ENCODE assay signal across 9 mouse cellular contexts in genomic region chr11:118907471-118908401, GRCm38 (mm10). TPM values are rescaled to one million over a fixed set of nuclear protein-coding genes. Genes with fewer than 3 reads are reported as not detected.
DNase-seq lines count a peak whose midpoint lies in the region; ATAC-seq lines count a peak whose summit lies in the region.
"Had no signal": no experiment of that assay in that cellular context is flagged by ENCODE, and none has a peak within 500 bp of the region (broad histone marks: within the 10 kb centered on the region; RNA-seq: fewer than 3 reads in every experiment).

No protein-coding gene starts in this region.

- H3K9me3 ChIP-seq in neural tube, embryonic 11.5 days (ENCODE audit: control insufficient read depth, low read length), result no peaks in the 10 kb centered on the region
- no peaks in the 10 kb centered on the region for H3K9me3 ChIP-seq in limb, embryonic 13.5 days

- H3K4me3 ChIP-seq in neural tube, embryonic 11.5 days (ENCODE audit: low read depth, low read length), result peak overlapping the region; percentile 71
- H3K4me3 ChIP-seq in limb, embryonic 13.5 days, result peak overlapping the region; percentile 58
- H3K4me3 ChIP-seq: megakaryocyte, embryonic 14.5 days had no signal

- H3K27me3 ChIP-seq in neural tube, embryonic 11.5 days (ENCODE audit: control insufficient read depth, insufficient read depth, low read length), result peaks cover 43% of the 10 kb centered on the region
- peaks cover 71% of the 10 kb centered on the region for H3K27me3 ChIP-seq in limb, embryonic 13.5 days

- H3K36me3 ChIP-seq in neural tube, embryonic 11.5 days (ENCODE audit: control insufficient read depth, insufficient read depth, low read length), result no peaks in the 10 kb centered on the region
- H3K36me3 ChIP-seq in limb, embryonic 13.5 days, result no peaks in the 10 kb centered on the region

- peaks cover 15% of the 10 kb centered on the region for H3K4me1 ChIP-seq in neural tube, embryonic 11.5 days (ENCODE audit: control insufficient read depth, insufficient read depth, low read length)
- H3K4me1 ChIP-seq in limb, embryonic 13.5 days, result peaks cover 35% of the 10 kb centered on the region
- H3K4me1 ChIP-seq: megakaryocyte, embryonic 14.5 days had no signal

- ATAC-seq in neural tube, embryonic 11.5 days (ENCODE audit: insufficient read depth, low FRiP score, low TSS enrichment), result 0 out of 2 replicates have a peak, but pooled peaks have one; percentile 11
- no peak for ATAC-seq in limb, embryonic 13.5 days (ENCODE audit: low FRiP score, low read depth)
- no peak for ATAC-seq in CD4-positive, CD25-positive, alpha-beta regulatory T cell, adult 4 months

- H3K4me2 ChIP-seq in neural tube, embryonic 11.5 days (ENCODE audit: low read depth), result peak overlapping the region; percentile 85
- peak overlapping the region; percentile 100 for H3K4me2 ChIP-seq in limb, embryonic 13.5 days (replicated peaks)

- peak; percentile 38 for DNase-seq in cerebellum, adult 11 months
- no peak for DNase-seq in cerebellum, adult 8-10 months
- DNase-seq in neural tube, embryonic 11.5 days (ENCODE audit: low spot score), result no peak
- no peak for DNase-seq in neural tube, embryonic 10.5 days (ENCODE audit: extremely low spot score, low spot score)
- no peak for DNase-seq in ovary, postnatal 36 days (ENCODE audit: low spot score)
- no peak for DNase-seq in urinary bladder, postnatal 10 days (ENCODE audit: low spot score)

- peak overlapping the region; percentile 91 for H3K9ac ChIP-seq in neural tube, embryonic 11.5 days (ENCODE audit: low read length)
- peak overlapping the region; percentile 62; the same call in 1 of the 2 replicates for H3K9ac ChIP-seq in limb, embryonic 13.5 days

- WGBS in neural tube, embryonic 11.5 days, result 1% methylated on average over 43 of the region's 43 CpGs
- WGBS in limb, embryonic 13.5 days, result 2% methylated on average over 43 of the region's 43 CpGs

- peak overlapping the region; percentile 93 for H3K27ac ChIP-seq in neural tube, embryonic 11.5 days (ENCODE audit: low read depth, low read length)
- no peak overlapping the region for H3K27ac ChIP-seq in limb, embryonic 13.5 days

RNA-seq across cellular contexts. Expression of gene Rbfox3, which starts 3.7 kb away (rescaled TPM):
- polyA plus RNA-seq in neural tube, embryonic 11.5 days (2014; fragmentation: Nextera tagmentation; extraction: Ambion mirVana), result 16.1 and 16.2 TPM in 2 replicates
- 0.93 and 1.2 TPM in 2 replicates for polyA plus RNA-seq in limb, embryonic 13.5 days (2015; fragmentation: Nextera tagmentation; extraction: Ambion mirVana)
- not detected for polyA plus RNA-seq in CD4-positive, CD25-positive, alpha-beta regulatory T cell, adult 4 months (2017; shearing (Covaris generic))
